Mouse (Mus musculus) spleen, adult 2 months (tissue): Measurements from ENCODE around the gene Tomm6.

Experiments
- CTCF ChIP-seq: fragments of 200-500 bp; IDR thresholded peaks from 2 replicates; pipeline ENCODE4 v1.5.1; 2011; ENCODE audit warnings: mild to moderate bottlenecking, inconsistent platforms; ENCODE audit not compliant: insufficient read depth, insufficient read length, insufficient replicate concordance; ENCODE audit errors: extremely low read depth
- POLR2A ChIP-seq: fragments of 200-500 bp; IDR thresholded peaks from 2 replicates; pipeline ENCODE4 v1.6.1; 2011; ENCODE audit warnings: low read depth, low read length, inconsistent platforms

DNA sequence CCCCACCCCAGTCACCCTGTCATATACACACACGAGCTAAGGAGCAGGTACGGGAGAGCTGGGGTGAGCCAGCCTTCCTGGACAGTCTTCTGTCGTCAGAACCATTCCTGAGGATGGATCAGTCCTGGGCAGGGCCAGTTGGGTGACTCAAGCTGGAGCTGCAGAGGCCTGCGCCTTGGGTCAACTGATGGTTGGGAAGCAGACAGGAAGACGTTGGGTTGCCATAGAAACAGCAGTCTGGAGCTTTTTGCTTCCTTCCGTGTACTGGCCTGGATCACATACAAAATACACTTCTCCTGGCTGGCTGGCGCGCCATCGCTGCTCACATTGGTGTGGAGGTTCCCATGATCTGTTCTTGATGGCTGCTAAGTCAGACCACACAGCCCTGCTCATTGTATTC, 13.6 kb upstream of the Tomm6 start:
- no peak for TF ChIP-seq CTCF
- no peak for TF ChIP-seq POLR2A
